Mouse (Mus musculus): Measurements from ENCODE around the gene Mks1.

GRCm38 (mm10) chr11:87862805-87863204, 9.8 kb downstream of the Mks1 start:
- TF ChIP-seq CTCF (IDR thresholded peaks at IDR 0.05; ENCODE audit: low read depth, low read length) = no peak
- no peak for TF ChIP-seq POLR2A (IDR thresholded peaks at IDR 0.05; ENCODE audit: extremely low read depth, insufficient read depth, low read length)

Measured in liver, adult 2 months (tissue).